Mouse (Mus musculus): Measurements from ENCODE around the gene Hmgb2. TPM values are rescaled to one million over a fixed set of nuclear protein-coding genes. Genes with fewer than 3 reads are reported as not detected.
A peak's percentile ranks its signal among the peaks of the same experiment; 100 is the strongest.

The Hmgb2 gene
- polyA plus RNA-seq (2014; fragmentation: Nextera tagmentation; extraction: Ambion mirVana), result 58.4 and 60.7 TPM in 2 replicates

DNA sequence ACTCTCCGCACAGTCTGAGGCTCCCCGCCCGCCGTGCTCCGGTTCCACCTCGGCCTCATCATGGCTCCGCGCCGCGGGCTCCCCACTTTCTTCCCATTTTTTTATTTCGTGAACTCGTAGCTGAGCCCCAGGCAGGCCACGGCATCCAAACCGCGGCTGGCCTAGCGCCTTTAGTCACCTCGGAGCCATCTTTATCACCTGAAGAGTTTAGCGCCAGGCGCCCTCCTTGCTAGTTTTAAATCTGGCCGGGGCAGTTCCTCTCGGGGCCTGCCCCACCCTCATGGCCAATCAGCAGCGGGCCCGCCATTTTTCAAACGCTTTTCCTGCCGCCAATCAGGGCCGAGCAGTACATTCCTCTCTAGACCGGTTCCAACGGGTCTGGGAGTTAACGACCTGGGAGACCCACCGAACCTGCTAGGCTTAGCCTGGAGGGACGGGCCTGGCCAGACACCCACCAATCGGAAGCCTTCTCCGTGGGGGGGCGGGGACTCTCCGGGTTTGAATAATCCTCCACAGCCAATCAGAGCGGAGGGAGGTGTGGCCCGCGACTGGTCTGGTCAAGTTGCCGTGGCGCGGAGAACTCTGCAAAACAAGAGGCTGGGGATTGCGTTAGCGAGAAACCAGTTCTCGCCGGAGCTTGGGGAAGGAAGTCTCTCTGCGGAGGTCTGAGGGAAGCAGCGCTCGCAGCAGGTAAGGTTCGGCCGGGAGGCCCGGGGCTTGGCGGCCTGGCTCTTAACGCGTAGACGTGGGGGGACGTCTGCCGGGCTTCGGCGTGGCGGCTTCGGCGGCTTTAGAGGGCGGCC, at the start of gene Hmgb2:
Gene Hmgb2, plus strand, starts transcription at position 592 of the 803 bp plus-strand sequence.
- ATAC-seq (ENCODE audit: low FRiP score), result peak; percentile 100

DNA sequence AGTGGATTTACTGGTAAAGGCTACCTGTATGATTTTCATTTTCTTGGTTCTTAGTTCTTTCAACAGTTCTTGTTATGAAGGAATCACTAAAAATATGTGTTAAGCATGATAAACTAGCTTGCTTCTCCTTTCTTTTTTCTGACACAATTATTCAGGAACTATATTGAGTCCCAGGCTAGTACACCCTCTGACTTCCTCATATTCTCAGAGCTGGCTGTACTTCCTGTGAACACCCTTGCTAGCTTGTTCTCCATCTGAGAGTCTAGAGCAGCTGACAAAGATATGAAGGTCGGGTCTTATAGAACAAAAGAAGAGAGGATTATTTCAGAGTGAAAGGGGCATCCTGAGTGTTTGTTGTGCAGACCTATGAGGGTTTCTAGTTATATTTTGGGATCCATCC, 48.9 kb upstream of the Hmgb2 start:
- H3K27ac ChIP-seq, result no peak overlapping the region
- no peaks in the 10 kb centered on the region for H3K27me3 ChIP-seq (ENCODE audit: control insufficient read depth, insufficient read depth, low read length)
- H3K4me3 ChIP-seq (replicated peaks; ENCODE audit: low read length), result no peak overlapping the region
- H3K4me2 ChIP-seq (replicated peaks), result no peak overlapping the region
- no peaks in the 10 kb centered on the region for H3K36me3 ChIP-seq (replicated peaks; ENCODE audit: control insufficient read depth, insufficient read depth)
- 53% methylated on average over 1 of the region's 1 CpGs for WGBS
- DNase-seq (ENCODE audit: low spot score) (no peak), ATAC-seq (ENCODE audit: low FRiP score) (no peak)
- no peak overlapping the region for H3K9ac ChIP-seq
- H3K9me3 ChIP-seq (ENCODE audit: control insufficient read depth, low read length), result no peaks in the 10 kb centered on the region
- no peaks in the 10 kb centered on the region for H3K4me1 ChIP-seq (replicated peaks; ENCODE audit: control insufficient read depth, insufficient read depth, low read length)

More for the DNA sequence above, at the start of gene Hmgb2:
- Histone ChIP-seq H3K4me3 (replicated peaks; ENCODE audit: low read length) (peak within 1 kb of the TSS; percentile 90), H3K27me3 (ENCODE audit: control insufficient read depth, insufficient read depth, low read length) (no peaks in the 10 kb centered on the region), H3K4me1 (replicated peaks; ENCODE audit: control insufficient read depth, insufficient read depth, low read length) (0 out of 2 replicates have a peak, but pooled peaks cover 5% of the 10 kb centered on the region), H3K27ac (peak within 1 kb of the TSS; percentile 97), H3K4me2 (replicated peaks) (peak within 1 kb of the TSS; percentile 96), H3K9ac (peak within 1 kb of the TSS; percentile 91), H3K9me3 (ENCODE audit: control insufficient read depth, low read length) (no peaks in the 10 kb centered on the region), H3K36me3 (replicated peaks; ENCODE audit: control insufficient read depth, insufficient read depth) (peaks cover 3% of the 10 kb centered on the region; the same call in 1 of the 2 replicates)
- under 1% methylated on average over 63 of the region's 63 CpGs for WGBS
- DNase-seq (ENCODE audit: low spot score), result peak; percentile 99

DNA sequence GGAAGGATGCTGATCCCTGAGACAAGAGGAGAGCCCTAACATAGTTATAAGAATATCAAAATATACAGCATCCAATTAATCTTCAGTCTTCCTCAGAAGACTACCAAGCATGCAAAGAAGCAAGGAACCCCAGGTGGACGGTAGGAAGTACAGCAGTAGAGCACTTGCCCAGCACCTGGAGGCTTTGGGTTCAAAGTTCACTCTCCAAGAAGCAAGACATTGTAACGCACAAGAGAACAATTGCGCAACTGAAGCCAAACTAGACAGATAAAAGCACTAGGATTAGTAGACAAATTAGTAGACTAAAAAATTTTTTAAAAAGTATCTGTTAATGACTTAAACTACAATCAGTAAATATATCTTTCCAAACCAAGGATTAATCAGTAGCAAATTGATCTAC, 48.0 kb upstream of the Hmgb2 start:
- DNase-seq (ENCODE audit: low spot score), result no peak
- Histone ChIP-seq H3K27ac (no peak overlapping the region), H3K9me3 (ENCODE audit: control insufficient read depth, low read length) (no peaks in the 10 kb centered on the region), H3K4me2 (replicated peaks) (no peak overlapping the region), H3K4me1 (replicated peaks; ENCODE audit: control insufficient read depth, insufficient read depth, low read length) (no peaks in the 10 kb centered on the region), H3K4me3 (replicated peaks; ENCODE audit: low read length) (no peak overlapping the region), H3K27me3 (ENCODE audit: control insufficient read depth, insufficient read depth, low read length) (no peaks in the 10 kb centered on the region), H3K36me3 (replicated peaks; ENCODE audit: control insufficient read depth, insufficient read depth) (no peaks in the 10 kb centered on the region), H3K9ac (no peak overlapping the region)
- WGBS, result 87% methylated on average over 3 of the region's 3 CpGs
- ATAC-seq (ENCODE audit: low FRiP score), result no peak

DNA sequence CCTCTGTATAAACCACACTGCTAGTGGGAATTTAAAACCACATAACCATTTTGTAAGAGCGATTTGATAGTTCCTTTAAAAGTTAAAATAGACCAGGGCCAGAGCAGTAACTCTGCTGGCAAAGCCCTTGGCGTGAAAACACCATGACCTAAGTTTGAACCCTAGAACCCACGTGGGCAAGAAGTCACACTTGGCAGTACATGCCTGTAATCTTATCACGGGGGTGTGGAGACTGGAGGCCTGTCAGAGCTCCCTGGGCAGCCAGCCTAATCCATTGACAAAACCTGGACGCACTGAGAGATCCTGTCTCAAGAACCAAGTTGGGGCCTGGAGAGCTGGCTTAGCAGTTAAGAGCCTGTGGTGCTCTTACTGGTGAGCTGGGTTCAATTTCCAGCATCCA, 43.1 kb upstream of the Hmgb2 start:
- H3K27me3 ChIP-seq (ENCODE audit: control insufficient read depth, insufficient read depth, low read length), result no peaks in the 10 kb centered on the region
- H3K4me1 ChIP-seq (replicated peaks; ENCODE audit: control insufficient read depth, insufficient read depth, low read length), result no peaks in the 10 kb centered on the region
- 68% methylated on average over 5 of the region's 5 CpGs for WGBS
- no peak overlapping the region for H3K4me3 ChIP-seq (replicated peaks; ENCODE audit: low read length)
- no peaks in the 10 kb centered on the region for H3K36me3 ChIP-seq (replicated peaks; ENCODE audit: control insufficient read depth, insufficient read depth)
- DNase-seq (ENCODE audit: low spot score), result no peak
- no peaks in the 10 kb centered on the region for H3K9me3 ChIP-seq (ENCODE audit: control insufficient read depth, low read length)
- ATAC-seq (ENCODE audit: low FRiP score), result no peak
- H3K9ac ChIP-seq, result no peak overlapping the region
- H3K4me2 ChIP-seq (replicated peaks), result no peak overlapping the region
- no peak overlapping the region for H3K27ac ChIP-seq

DNA sequence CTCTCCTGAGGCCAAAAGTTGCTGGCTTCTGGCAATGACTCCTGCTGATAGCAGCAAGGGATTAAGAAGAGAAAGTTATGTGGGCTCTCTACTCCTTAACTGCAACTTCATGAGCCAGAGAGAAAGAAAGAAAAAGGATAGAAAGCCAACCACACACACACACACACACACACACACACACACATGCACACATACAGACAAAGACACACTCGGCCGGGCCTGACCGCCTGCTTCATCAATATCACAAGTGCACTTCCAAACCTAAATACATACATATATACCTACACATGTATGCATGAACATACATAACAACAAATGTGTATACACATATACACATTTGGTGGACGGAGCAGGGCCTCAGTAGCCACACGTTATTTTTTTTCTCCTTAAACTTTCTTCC, 40.8 kb upstream of the Hmgb2 start:
- no peak for ATAC-seq (ENCODE audit: low FRiP score)
- no peak overlapping the region for H3K27ac ChIP-seq
- 93% methylated on average over 5 of the region's 5 CpGs for WGBS
- no peaks in the 10 kb centered on the region for H3K36me3 ChIP-seq (replicated peaks; ENCODE audit: control insufficient read depth, insufficient read depth)
- no peak overlapping the region for H3K4me3 ChIP-seq (replicated peaks; ENCODE audit: low read length)
- no peaks in the 10 kb centered on the region for H3K27me3 ChIP-seq (ENCODE audit: control insufficient read depth, insufficient read depth, low read length)
- H3K4me2 ChIP-seq (replicated peaks), result no peak overlapping the region
- no peaks in the 10 kb centered on the region for H3K4me1 ChIP-seq (replicated peaks; ENCODE audit: control insufficient read depth, insufficient read depth, low read length)
- DNase-seq (ENCODE audit: low spot score), result no peak
- H3K9ac ChIP-seq, result no peak overlapping the region
- H3K9me3 ChIP-seq (ENCODE audit: control insufficient read depth, low read length), result no peaks in the 10 kb centered on the region

DNA sequence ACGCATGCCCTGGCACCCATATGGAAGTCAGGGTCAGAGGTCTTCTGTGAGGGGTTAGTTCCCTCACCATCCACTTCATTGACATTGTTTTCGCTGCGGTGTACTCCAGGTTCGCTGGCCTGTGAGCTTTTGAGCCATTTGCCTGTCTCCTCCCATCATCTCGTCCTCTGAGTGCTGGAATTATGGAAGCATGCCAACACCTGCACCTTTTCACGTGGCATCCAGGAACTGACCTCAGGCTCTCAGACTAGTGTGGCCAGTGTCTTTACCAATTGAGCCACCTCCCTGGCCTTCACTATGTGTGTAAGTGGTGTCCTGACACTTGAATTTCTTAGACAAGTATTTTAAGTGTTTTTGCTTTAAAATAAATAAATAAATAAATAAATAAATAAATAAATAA, 38.0 kb upstream of the Hmgb2 start:
- Histone ChIP-seq H3K27ac (no peak overlapping the region), H3K9me3 (ENCODE audit: control insufficient read depth, low read length) (no peaks in the 10 kb centered on the region), H3K36me3 (replicated peaks; ENCODE audit: control insufficient read depth, insufficient read depth) (no peaks in the 10 kb centered on the region), H3K4me2 (replicated peaks) (no peak overlapping the region), H3K4me3 (replicated peaks; ENCODE audit: low read length) (no peak overlapping the region), H3K27me3 (ENCODE audit: control insufficient read depth, insufficient read depth, low read length) (no peaks in the 10 kb centered on the region), H3K4me1 (replicated peaks; ENCODE audit: control insufficient read depth, insufficient read depth, low read length) (no peaks in the 10 kb centered on the region), H3K9ac (no peak overlapping the region)
- 86% methylated on average over 6 of the region's 6 CpGs for WGBS
- ATAC-seq (ENCODE audit: low FRiP score) (no peak), DNase-seq (ENCODE audit: low spot score) (no peak)

DNA sequence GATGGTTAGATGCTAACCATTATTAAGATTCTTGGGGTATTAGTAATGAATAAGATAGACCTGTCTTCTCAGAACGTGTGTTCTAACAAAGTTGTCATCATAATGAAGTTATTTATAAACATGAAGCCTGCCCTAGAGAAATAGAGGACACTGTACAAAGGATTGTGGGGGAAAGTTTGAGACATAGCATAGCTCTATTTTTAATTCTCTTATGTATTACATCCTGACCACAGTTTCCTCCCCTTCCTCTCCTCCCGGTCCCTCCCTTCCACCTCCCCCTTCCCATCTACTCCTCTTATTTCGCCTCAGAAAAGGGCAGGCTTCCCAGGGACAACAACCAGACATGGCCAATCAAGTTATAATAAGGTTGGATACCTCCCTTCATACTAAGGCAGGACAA, 33.3 kb upstream of the Hmgb2 start:
- 89% methylated on average over 3 of the region's 3 CpGs for WGBS
- DNase-seq (ENCODE audit: low spot score) (no peak), ATAC-seq (ENCODE audit: low FRiP score) (no peak)
- Histone ChIP-seq H3K9me3 (ENCODE audit: control insufficient read depth, low read length) (no peaks in the 10 kb centered on the region), H3K4me3 (replicated peaks; ENCODE audit: low read length) (no peak overlapping the region), H3K27ac (no peak overlapping the region), H3K9ac (no peak overlapping the region), H3K27me3 (ENCODE audit: control insufficient read depth, insufficient read depth, low read length) (no peaks in the 10 kb centered on the region), H3K36me3 (replicated peaks; ENCODE audit: control insufficient read depth, insufficient read depth) (peaks cover 20% of the 10 kb centered on the region), H3K4me1 (replicated peaks; ENCODE audit: control insufficient read depth, insufficient read depth, low read length) (no peaks in the 10 kb centered on the region), H3K4me2 (replicated peaks) (no peak overlapping the region)

DNA sequence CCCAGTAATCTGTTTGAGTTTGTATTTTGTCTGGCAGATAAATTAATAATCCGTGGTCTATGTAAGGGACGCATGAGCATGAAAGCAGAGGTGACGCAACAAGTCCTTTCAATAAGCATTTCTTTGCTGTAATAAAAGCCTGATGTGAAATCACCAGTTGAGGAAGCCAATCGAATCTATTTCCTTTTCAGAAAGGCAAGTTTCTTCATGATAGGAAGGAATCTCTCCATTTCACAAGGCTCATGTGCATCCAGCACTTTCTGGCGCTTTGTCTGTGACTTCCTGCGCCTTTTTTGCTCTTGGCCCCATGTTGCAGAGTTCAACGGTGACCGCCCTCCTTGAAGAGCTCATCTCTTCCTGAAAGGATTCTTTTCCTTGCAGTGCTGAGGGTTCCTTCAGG, 32.0 kb upstream of the Hmgb2 start:
- H3K4me3 ChIP-seq (replicated peaks; ENCODE audit: low read length), result no peak overlapping the region
- no peak overlapping the region for H3K9ac ChIP-seq
- H3K9me3 ChIP-seq (ENCODE audit: control insufficient read depth, low read length), result no peaks in the 10 kb centered on the region
- ATAC-seq (ENCODE audit: low FRiP score) (no peak), DNase-seq (ENCODE audit: low spot score) (no peak)
- H3K4me1 ChIP-seq (replicated peaks; ENCODE audit: control insufficient read depth, insufficient read depth, low read length), result no peaks in the 10 kb centered on the region
- peaks cover 23% of the 10 kb centered on the region for H3K36me3 ChIP-seq (replicated peaks; ENCODE audit: control insufficient read depth, insufficient read depth)
- H3K27ac ChIP-seq, result no peak overlapping the region
- no peak overlapping the region for H3K4me2 ChIP-seq (replicated peaks)
- 98% methylated on average over 8 of the region's 8 CpGs for WGBS
- H3K27me3 ChIP-seq (ENCODE audit: control insufficient read depth, insufficient read depth, low read length), result no peaks in the 10 kb centered on the region

DNA sequence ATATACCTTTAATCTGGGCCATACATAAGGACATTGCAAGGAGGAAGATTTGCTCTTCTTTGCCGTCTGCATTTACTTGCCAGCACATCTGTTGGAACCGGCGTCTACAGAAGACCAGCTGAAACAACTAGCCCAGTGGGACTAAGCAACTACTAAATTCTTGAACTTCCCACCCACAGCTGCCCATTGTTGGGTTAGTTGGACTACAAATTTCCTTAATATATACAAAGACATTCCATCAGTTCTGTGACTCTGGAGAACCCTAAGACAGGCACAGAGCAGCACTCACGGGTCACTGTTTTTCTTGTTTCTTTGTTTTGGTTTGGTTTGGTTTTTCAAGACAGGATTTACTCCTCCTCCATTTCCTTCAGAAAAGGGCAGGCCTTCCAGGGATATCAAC, 31.1 kb upstream of the Hmgb2 start:
- H3K27me3 ChIP-seq (ENCODE audit: control insufficient read depth, insufficient read depth, low read length), result no peaks in the 10 kb centered on the region
- no peaks in the 10 kb centered on the region for H3K9me3 ChIP-seq (ENCODE audit: control insufficient read depth, low read length)
- peaks cover 6% of the 10 kb centered on the region for H3K4me1 ChIP-seq (replicated peaks; ENCODE audit: control insufficient read depth, insufficient read depth, low read length)
- H3K9ac ChIP-seq, result no peak overlapping the region
- H3K27ac ChIP-seq, result no peak overlapping the region
- no peak for DNase-seq (ENCODE audit: low spot score)
- WGBS, result 77% methylated on average over 4 of the region's 4 CpGs
- ATAC-seq (ENCODE audit: low FRiP score), result no peak
- no peak overlapping the region for H3K4me3 ChIP-seq (replicated peaks; ENCODE audit: low read length)
- H3K4me2 ChIP-seq (replicated peaks), result no peak overlapping the region
- peaks cover 23% of the 10 kb centered on the region for H3K36me3 ChIP-seq (replicated peaks; ENCODE audit: control insufficient read depth, insufficient read depth)

Data from hindbrain, embryonic 14.5 days (tissue).